Comparison of ENCODE assay signal across 8 mouse cellular contexts in genomic region chr6:97250966-97251365, GRCm38 (mm10). TPM values are rescaled to one million over a fixed set of nuclear protein-coding genes. Genes with fewer than 3 reads are reported as not detected.
DNase-seq lines count a peak whose midpoint lies in the region; ATAC-seq lines count a peak whose summit lies in the region.

No protein-coding gene starts in this region.

- peak; percentile 56 for DNase-seq in urinary bladder, postnatal 14 days (ENCODE audit: low spot score)
- no peak for DNase-seq in urinary bladder, postnatal 4 days (ENCODE audit: low spot score in 2 of 2)
- peak; percentile 76 for DNase-seq in adrenal gland, postnatal 10 days
- DNase-seq in heart, postnatal 4 days = peak; percentile 77
- peak; percentile 19 to 50 for DNase-seq in left cerebral cortex, postnatal 36 days (ENCODE audit: low spot score in 2 of 2)
- DNase-seq in ovary, postnatal 36 days (ENCODE audit: low spot score) = peak; percentile 29

- intact Hi-C loops in left cerebral cortex, postnatal 36 days (cut with DNase I) = loop anchor here (1.0 kb wide), 1 partner anchor 272 kb away; no protein-coding TSS in a partner anchor

- ATAC-seq in erythroblast, adult 5-6 weeks (replicated peaks; ENCODE audit: low FRiP score, poor library complexity, severe bottlenecking) = peak; percentile 55
- ATAC-seq in erythroid progenitor cell, adult 5-6 weeks (replicated peaks; ENCODE audit: low FRiP score, poor library complexity, severe bottlenecking) = no peak; the same call in 1 of the 2 replicates

RNA-seq across cellular contexts. Expression of gene Lmod3, which starts 1.6 kb away (rescaled TPM):
- 10 to 100 TPM in 1 of 2 experiments, 1 to 10 TPM in 1; 3.1 to 17.1 TPM for total RNA-seq in adrenal gland, postnatal 10 days (2021)
- not detected in 2 replicates for total RNA-seq in erythroblast, adult 5-6 weeks (2015; ENCODE audit: low replicate concordance)
- total RNA-seq in erythroblast, adult 5-6 weeks (2017; ENCODE audit: low replicate concordance) = not detected in 2 replicates
- total RNA-seq in heart, postnatal 4 days (2021) = 10 to 100 TPM; 47.8 to 48.0 TPM
- under 1 TPM in 1 of 2 experiments, not detected in 1; 0.17 TPM for total RNA-seq in left cerebral cortex, postnatal 36 days (2021)
- not detected in 2 replicates for total RNA-seq in erythroid progenitor cell, adult 5-6 weeks (2015; ENCODE audit: low replicate concordance)
- not detected in 2 replicates for total RNA-seq in erythroid progenitor cell, adult 5-6 weeks (2017; ENCODE audit: low replicate concordance)

RNA-seq across cellular contexts. Expression of gene Arl6ip5, which starts 40.5 kb away (rescaled TPM):
- total RNA-seq in adrenal gland, postnatal 10 days (2021) = 10 to 100 TPM; 79.0 to 91.6 TPM
- 10.2 and 16.1 TPM in 2 replicates for total RNA-seq in erythroblast, adult 5-6 weeks (2015; ENCODE audit: low replicate concordance)
- total RNA-seq in erythroblast, adult 5-6 weeks (2017; ENCODE audit: low replicate concordance) = 20.6 and 23.8 TPM in 2 replicates
- 10 to 100 TPM; 94.2 to 95.1 TPM for total RNA-seq in heart, postnatal 4 days (2021)
- 100 to 1,000 TPM; 194 to 211 TPM for total RNA-seq in left cerebral cortex, postnatal 36 days (2021)
- total RNA-seq in erythroid progenitor cell, adult 5-6 weeks (2015; ENCODE audit: low replicate concordance) = 13.0 and 18.4 TPM in 2 replicates
- total RNA-seq in erythroid progenitor cell, adult 5-6 weeks (2017; ENCODE audit: low replicate concordance) = 16.7 and 22.1 TPM in 2 replicates

RNA-seq across cellular contexts. Expression of gene Uba3, which starts 45.5 kb away (rescaled TPM):
- 10 to 100 TPM; 59.4 to 66.5 TPM for total RNA-seq in adrenal gland, postnatal 10 days (2021)
- 24.0 and 25.9 TPM in 2 replicates for total RNA-seq in erythroblast, adult 5-6 weeks (2015; ENCODE audit: low replicate concordance)
- 35.1 and 38.5 TPM in 2 replicates for total RNA-seq in erythroblast, adult 5-6 weeks (2017; ENCODE audit: low replicate concordance)
- total RNA-seq in heart, postnatal 4 days (2021) = 10 to 100 TPM; 80.9 to 86.9 TPM
- total RNA-seq in left cerebral cortex, postnatal 36 days (2021) = 10 to 100 TPM; 64.2 to 72.2 TPM
- 34.2 and 38.6 TPM in 2 replicates for total RNA-seq in erythroid progenitor cell, adult 5-6 weeks (2015; ENCODE audit: low replicate concordance)
- 55.7 and 71.2 TPM in 2 replicates for total RNA-seq in erythroid progenitor cell, adult 5-6 weeks (2017; ENCODE audit: low replicate concordance)

Comparison
In these comparisons a context has a peak if more than half of its experiments do, and no peak if none do; other contexts are left out.
1. DNase-seq: peak in urinary bladder, postnatal 14 days (single experiment), adrenal gland, postnatal 10 days (single experiment), heart, postnatal 4 days (single experiment), left cerebral cortex, postnatal 36 days (2 of 2) and ovary, postnatal 36 days (single experiment); none in urinary bladder, postnatal 4 days (0 of 2).